Mouse (Mus musculus) adipose tissue, adult 10 weeks (tissue): Measurements from ENCODE around the gene Vmn2r124. TPM values are rescaled to one million over a fixed set of nuclear protein-coding genes. Genes with fewer than 3 reads are reported as not detected.

ENCODE experiments used
- polyA plus RNA-seq: library from polyadenylated mRNA; stranded (reverse); fragments of 350-450 nt; fragmentation: Illumina TruSeq; extraction: RNeasy Lipid Tissue Mini Kit (QIAGEN cat#74804); gene quantifications from one replicate; pipeline ENCODE4 v1.2.3, GENCODE M21; 2014; ENCODE audit warnings: low read depth, low replicate concordance

Gene Vmn2r124
- polyA plus RNA-seq, result not detected

GRCm38 (mm10) chr17:18049124-18049523 is at the start of gene Vmn2r124:
TSS of gene Vmn2r124 (plus strand) at chr17:18049424.

GRCm38 (mm10) chr17:18021433-18021832 is 27.8 kb upstream of the Vmn2r124 start, which contains the start of gene Fpr-rs4:
TSS of gene Fpr-rs4 (plus strand) at chr17:18021733.

GRCm38 (mm10) chr17:18084716-18085115 is 35.5 kb downstream of the Vmn2r124 start, which contains the start of gene Vmn2r91:
TSS of gene Vmn2r91 (plus strand) at chr17:18085016.

Other genes with a start within 250 kb of the Vmn2r124 start
- 116 TPM for gene Spaca6, start 222.3 kb upstream of the Vmn2r124 start, polyA plus RNA-seq
- gene Has1, start 194.2 kb upstream of the Vmn2r124 start, polyA plus RNA-seq, result 0.16 TPM
- 0.62 TPM for gene Fpr1, start 165.5 kb upstream of the Vmn2r124 start, polyA plus RNA-seq
- gene Fpr2, start 161.6 kb upstream of the Vmn2r124 start, polyA plus RNA-seq, result 0.63 TPM
- not detected for gene Fpr3, start 161.6 kb upstream of the Vmn2r124 start, polyA plus RNA-seq
- not detected for gene Fpr-rs4, start 27.7 kb upstream of the Vmn2r124 start, polyA plus RNA-seq
- not detected for gene Vmn2r91, start 35.6 kb downstream of the Vmn2r124 start, polyA plus RNA-seq
- not detected for gene Vmn2r92, start 102.5 kb downstream of the Vmn2r124 start, polyA plus RNA-seq
- gene Vmn2r94, start 228.3 kb downstream of the Vmn2r124 start, polyA plus RNA-seq, result not detected
- gene Vmn2r93, start 248.7 kb downstream of the Vmn2r124 start, polyA plus RNA-seq, result not detected